Mouse (Mus musculus): ENCODE measurements around the gene Mecom. TPM values are rescaled to one million over a fixed set of nuclear protein-coding genes. Genes with fewer than 3 reads are reported as not detected.

Gene Mecom
- polyA plus RNA-seq, 1 experiment from 2014 or later: 2.4 TPM

GRCm38 (mm10) chr3:30105859-30106258 is 441.9 kb downstream of the Mecom start:
- H3K27me3 ChIP-seq: no peaks in the 10 kb centered on the region
- WGBS: 61% methylated on average over 1 of the region's 1 CpGs
- no peak overlapping the region for H3K27ac ChIP-seq (replicated peaks)
- no peak overlapping the region for H3K4me2 ChIP-seq (replicated peaks)
- H3K4me3 ChIP-seq: no peak overlapping the region
- no peak for ATAC-seq (replicated peaks)
- H3K9ac ChIP-seq (replicated peaks): no peak overlapping the region
- no peaks in the 10 kb centered on the region for H3K36me3 ChIP-seq
- H3K4me1 ChIP-seq: no peaks in the 10 kb centered on the region
- H3K9me3 ChIP-seq: no peaks in the 10 kb centered on the region

- Histone ChIP-seq H3K4me2 (replicated peaks) (no peak overlapping the region), H3K36me3 (no peaks in the 10 kb centered on the region)
- no peak for ATAC-seq (replicated peaks)
These were observed 442.5 kb downstream of the Mecom start for GRCm38 (mm10) chr3:30105194-30105823.

GRCm38 (mm10) chr3:30104515-30105098 is 443.2 kb downstream of the Mecom start:
- H3K27me3 ChIP-seq: no peaks in the 10 kb centered on the region
- H3K9ac ChIP-seq (replicated peaks): no peak overlapping the region
- WGBS: 55% methylated on average over 4 of the region's 4 CpGs
- H3K4me3 ChIP-seq: no peak overlapping the region
- H3K4me2 ChIP-seq (replicated peaks): no peak overlapping the region
- ATAC-seq (replicated peaks): no peak
- no peaks in the 10 kb centered on the region for H3K4me1 ChIP-seq
- no peaks in the 10 kb centered on the region for H3K36me3 ChIP-seq
- no peaks in the 10 kb centered on the region for H3K9me3 ChIP-seq
- H3K27ac ChIP-seq (replicated peaks): no peak overlapping the region

More at GRCm38 (mm10) chr3:30105194-30105823, 442.5 kb downstream of the Mecom start:
- no peak overlapping the region for H3K27ac ChIP-seq (replicated peaks)
- no peaks in the 10 kb centered on the region for H3K9me3 ChIP-seq
- H3K9ac ChIP-seq (replicated peaks): no peak overlapping the region
- H3K27me3 ChIP-seq: no peaks in the 10 kb centered on the region
- WGBS: 57% methylated on average over 15 of the region's 15 CpGs
- no peaks in the 10 kb centered on the region for H3K4me1 ChIP-seq
- H3K4me3 ChIP-seq: no peak overlapping the region

GRCm38 (mm10) chr3:30101146-30101545 is 446.7 kb downstream of the Mecom start:
- ATAC-seq (replicated peaks): no peak
- no peaks in the 10 kb centered on the region for H3K4me1 ChIP-seq
- no peaks in the 10 kb centered on the region for H3K9me3 ChIP-seq
- no peak overlapping the region for H3K27ac ChIP-seq (replicated peaks)
- no peak overlapping the region for H3K4me2 ChIP-seq (replicated peaks)
- no peak overlapping the region for H3K9ac ChIP-seq (replicated peaks)
- no peaks in the 10 kb centered on the region for H3K36me3 ChIP-seq
- no peak overlapping the region for H3K4me3 ChIP-seq
- 85% methylated on average over 4 of the region's 4 CpGs for WGBS
- H3K27me3 ChIP-seq: no peaks in the 10 kb centered on the region

GRCm38 (mm10) chr3:30097713-30098112 is 450.1 kb downstream of the Mecom start:
- 77% methylated on average over 3 of the region's 3 CpGs for WGBS
- H3K4me2 ChIP-seq (replicated peaks): no peak overlapping the region
- H3K27me3 ChIP-seq: no peaks in the 10 kb centered on the region
- no peaks in the 10 kb centered on the region for H3K9me3 ChIP-seq
- ATAC-seq (replicated peaks): no peak
- no peak overlapping the region for H3K9ac ChIP-seq (replicated peaks)
- H3K36me3 ChIP-seq: no peaks in the 10 kb centered on the region
- H3K4me1 ChIP-seq: no peaks in the 10 kb centered on the region
- no peak overlapping the region for H3K4me3 ChIP-seq
- H3K27ac ChIP-seq (replicated peaks): no peak overlapping the region

GRCm38 (mm10) chr3:30097129-30097528 is 450.7 kb downstream of the Mecom start:
- no peaks in the 10 kb centered on the region for H3K27me3 ChIP-seq
- H3K27ac ChIP-seq (replicated peaks): no peak overlapping the region
- H3K36me3 ChIP-seq: no peaks in the 10 kb centered on the region
- no peak overlapping the region for H3K9ac ChIP-seq (replicated peaks)
- H3K4me1 ChIP-seq: no peaks in the 10 kb centered on the region
- no peak overlapping the region for H3K4me3 ChIP-seq
- WGBS: 62% methylated on average over 4 of the region's 4 CpGs
- H3K4me2 ChIP-seq (replicated peaks): no peak overlapping the region
- H3K9me3 ChIP-seq: no peaks in the 10 kb centered on the region
- no peak for ATAC-seq (replicated peaks)

- 69% methylated on average over 1 of the region's 1 CpGs for WGBS
These were observed 454.8 kb downstream of the Mecom start for GRCm38 (mm10) chr3:30093005-30093404.

GRCm38 (mm10) chr3:30092481-30092880 is 455.3 kb downstream of the Mecom start:
- ATAC-seq (replicated peaks): no peak
- no peaks in the 10 kb centered on the region for H3K9me3 ChIP-seq

More at GRCm38 (mm10) chr3:30093005-30093404, 454.8 kb downstream of the Mecom start:
- no peak overlapping the region for H3K27ac ChIP-seq (replicated peaks)
- no peak overlapping the region for H3K9ac ChIP-seq (replicated peaks)
- H3K36me3 ChIP-seq: no peaks in the 10 kb centered on the region
- no peaks in the 10 kb centered on the region for H3K27me3 ChIP-seq
- no peaks in the 10 kb centered on the region for H3K4me1 ChIP-seq
- no peak overlapping the region for H3K4me3 ChIP-seq
- ATAC-seq (replicated peaks): no peak
- H3K9me3 ChIP-seq: no peaks in the 10 kb centered on the region
- no peak overlapping the region for H3K4me2 ChIP-seq (replicated peaks)

GRCm38 (mm10) chr3:30091860-30092259 is 455.9 kb downstream of the Mecom start:
- Histone ChIP-seq H3K4me2 (replicated peaks) (no peak overlapping the region), H3K4me1 (no peaks in the 10 kb centered on the region), H3K9me3 (no peaks in the 10 kb centered on the region), H3K9ac (replicated peaks) (no peak overlapping the region), H3K27ac (replicated peaks) (no peak overlapping the region), H3K36me3 (no peaks in the 10 kb centered on the region), H3K4me3 (no peak overlapping the region), H3K27me3 (no peaks in the 10 kb centered on the region)
- WGBS: 82% methylated on average over 3 of the region's 3 CpGs
- no peak for ATAC-seq (replicated peaks)

More at GRCm38 (mm10) chr3:30092481-30092880, 455.3 kb downstream of the Mecom start:
- Histone ChIP-seq H3K4me3 (no peak overlapping the region), H3K27me3 (no peaks in the 10 kb centered on the region), H3K4me2 (replicated peaks) (no peak overlapping the region), H3K9ac (replicated peaks) (no peak overlapping the region), H3K36me3 (no peaks in the 10 kb centered on the region), H3K4me1 (no peaks in the 10 kb centered on the region), H3K27ac (replicated peaks) (no peak overlapping the region)
- 83% methylated on average over 7 of the region's 7 CpGs for WGBS

GRCm38 (mm10) chr3:30091401-30091800 is 456.4 kb downstream of the Mecom start:
- Histone ChIP-seq H3K27me3 (no peaks in the 10 kb centered on the region), H3K36me3 (no peaks in the 10 kb centered on the region), H3K9me3 (no peaks in the 10 kb centered on the region), H3K4me3 (no peak overlapping the region), H3K4me2 (replicated peaks) (no peak overlapping the region), H3K9ac (replicated peaks) (no peak overlapping the region), H3K27ac (replicated peaks) (no peak overlapping the region), H3K4me1 (no peaks in the 10 kb centered on the region)
- ATAC-seq (replicated peaks): no peak
- 90% methylated on average over 1 of the region's 1 CpGs for WGBS

- Histone ChIP-seq H3K27ac (replicated peaks) (no peak overlapping the region), H3K4me1 (no peaks in the 10 kb centered on the region), H3K4me2 (replicated peaks) (no peak overlapping the region), H3K9me3 (no peaks in the 10 kb centered on the region), H3K9ac (replicated peaks) (no peak overlapping the region), H3K27me3 (no peaks in the 10 kb centered on the region), H3K36me3 (no peaks in the 10 kb centered on the region), H3K4me3 (no peak overlapping the region)
- ATAC-seq (replicated peaks): no peak
- WGBS: 86% methylated on average over 6 of the region's 6 CpGs
These were observed 461.7 kb downstream of the Mecom start for GRCm38 (mm10) chr3:30086139-30086538.

- Histone ChIP-seq H3K4me3 (no peak overlapping the region), H3K27me3 (no peaks in the 10 kb centered on the region), H3K27ac (replicated peaks) (no peak overlapping the region), H3K9ac (replicated peaks) (no peak overlapping the region), H3K4me2 (replicated peaks) (no peak overlapping the region), H3K4me1 (no peaks in the 10 kb centered on the region), H3K9me3 (no peaks in the 10 kb centered on the region), H3K36me3 (no peaks in the 10 kb centered on the region)
- no peak for ATAC-seq (replicated peaks)
- 73% methylated on average over 1 of the region's 1 CpGs for WGBS
These were observed 464.0 kb downstream of the Mecom start for GRCm38 (mm10) chr3:30083842-30084241.

GRCm38 (mm10) chr3:30083268-30083667 is 464.5 kb downstream of the Mecom start:
- Histone ChIP-seq H3K4me1 (no peaks in the 10 kb centered on the region), H3K27me3 (no peaks in the 10 kb centered on the region), H3K36me3 (no peaks in the 10 kb centered on the region), H3K4me3 (no peak overlapping the region), H3K9me3 (no peaks in the 10 kb centered on the region), H3K27ac (replicated peaks) (no peak overlapping the region), H3K9ac (replicated peaks) (no peak overlapping the region), H3K4me2 (replicated peaks) (no peak overlapping the region)
- no peak for ATAC-seq (replicated peaks)
- 81% methylated on average over 9 of the region's 9 CpGs for WGBS
